Mouse (Mus musculus) ES-Bruce4 (cell line): Measurements from ENCODE around the gene Tlx2. TPM values are rescaled to one million over a fixed set of nuclear protein-coding genes. Genes with fewer than 3 reads are reported as not detected.
A peak's percentile ranks its signal among the peaks of the same experiment; 100 is the strongest.

Experiments
- H3K27ac ChIP-seq: 2 replicates; pipeline ENCODE4 v1.5.1; 2012; ENCODE audit warnings: low read length, inconsistent platforms; ENCODE audit not compliant: insufficient read depth
- H3K27me3 ChIP-seq: 2 replicates; pipeline ENCODE4 v1.6.1; 2012; ENCODE audit warnings: mild to moderate bottlenecking, low read length, inconsistent platforms; ENCODE audit not compliant: control insufficient read depth, poor library complexity, insufficient read depth, severe bottlenecking
- H3K36me3 ChIP-seq: 2 replicates; pipeline ENCODE4 v1.6.1; 2012; ENCODE audit warnings: inconsistent platforms, mild to moderate bottlenecking, low read length, moderate library complexity; ENCODE audit not compliant: control insufficient read depth, poor library complexity, insufficient read depth, severe bottlenecking
- H3K4me1 ChIP-seq: one replicate; pipeline ENCODE4 v1.8.1; 2011; ENCODE audit warnings: low read length; ENCODE audit not compliant: control insufficient read depth, insufficient read depth
- H3K4me3 ChIP-seq: 2 replicates; pipeline ENCODE4 v1.5.1; 2011; ENCODE audit warnings: low read depth, mild to moderate bottlenecking, low read length
- H3K9ac ChIP-seq: 2 replicates; pipeline ENCODE4 v1.6.1; 2012; ENCODE audit warnings: low read depth, mild to moderate bottlenecking, inconsistent platforms; ENCODE audit not compliant: poor library complexity, severe bottlenecking
- H3K9me3 ChIP-seq: replicated peaks from 2 replicates; pipeline ENCODE4 v1.6.1; 2012; ENCODE audit warnings: mild to moderate bottlenecking, low read length, inconsistent platforms; ENCODE audit not compliant: control insufficient read depth, poor library complexity, insufficient read depth, severe bottlenecking
- CTCF ChIP-seq: IDR thresholded peaks from one replicate; pipeline ENCODE4 v1.8.1; 2011; ENCODE audit warnings: low read depth, low read length
- EP300 ChIP-seq: IDR thresholded peaks from 2 replicates; pipeline ENCODE4 v1.6.1; 2011; ENCODE audit warnings: low read depth, low read length; ENCODE audit not compliant: insufficient read depth
- POLR2A ChIP-seq: IDR thresholded peaks from one replicate; pipeline ENCODE4 v1.8.1; 2011; ENCODE audit warnings: low read length; ENCODE audit not compliant: insufficient read depth
- polyA plus RNA-seq: library from polyadenylated mRNA; stranded (reverse); fragments of >200 nt; gene quantifications from 2 replicates; pipeline ENCODE4 v1.2.4, GENCODE M21; 2011; ENCODE audit warnings: low read depth; ENCODE audit not compliant: missing spikeins, insufficient read depth, insufficient read length

Gene Tlx2
- polyA plus RNA-seq, 1 experiment: not detected

DNA sequence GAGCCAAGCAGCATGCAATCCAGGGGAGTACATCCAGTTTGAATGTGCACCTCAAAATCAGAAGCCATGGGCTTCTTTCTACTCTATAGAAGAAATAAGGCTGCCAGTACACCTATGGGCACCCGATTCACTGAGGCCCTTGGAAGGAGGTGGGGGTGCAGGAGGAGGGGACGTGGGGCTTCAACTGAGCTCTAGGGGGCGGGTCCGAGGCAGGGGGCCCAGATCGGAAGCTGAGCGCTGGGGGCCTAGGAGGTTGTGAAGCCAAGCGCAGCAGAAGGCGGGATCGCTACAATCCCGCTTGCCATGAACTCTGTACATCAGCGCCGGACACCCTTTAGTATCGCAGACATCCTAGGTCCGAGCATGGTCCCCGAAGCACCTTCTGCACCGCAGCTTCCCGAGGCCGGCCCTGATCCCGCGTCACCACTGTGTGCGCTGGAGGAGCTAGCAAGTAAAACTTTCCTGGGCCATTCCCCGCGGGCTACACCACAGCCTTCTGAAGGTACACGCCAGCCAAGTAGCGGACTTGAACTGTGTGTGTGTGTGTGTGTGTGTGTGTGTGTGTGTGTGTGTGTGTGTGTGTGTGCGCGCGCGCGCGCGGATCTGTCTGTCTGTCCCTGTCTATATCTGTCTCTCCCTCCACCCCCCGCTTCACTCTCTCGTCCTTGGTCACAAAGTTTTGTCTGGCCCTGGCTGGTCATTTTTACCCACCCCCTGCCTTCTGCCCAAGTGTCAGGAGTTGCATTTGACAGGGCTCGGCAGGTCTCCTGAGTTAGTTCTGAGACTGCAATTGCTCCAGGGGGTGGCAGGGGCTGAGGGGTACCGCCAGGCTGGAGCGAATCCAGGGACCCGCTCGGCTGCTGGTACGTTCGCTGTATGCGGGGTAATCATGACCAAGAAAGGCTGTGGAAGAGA, 16.3 kb upstream of the Tlx2 start, which contains the start of gene Lbx2:
Lbx2 (plus strand) TSS at position 247 of the 915 bp plus-strand sequence.
- no peaks in the 10 kb centered on the region for H3K4me1 ChIP-seq
- peak within 1 kb of the TSS; percentile 15; the same call in 1 of the 2 replicates for H3K9ac ChIP-seq
- H3K4me3 ChIP-seq: peak within 1 kb of the TSS; percentile 39

DNA sequence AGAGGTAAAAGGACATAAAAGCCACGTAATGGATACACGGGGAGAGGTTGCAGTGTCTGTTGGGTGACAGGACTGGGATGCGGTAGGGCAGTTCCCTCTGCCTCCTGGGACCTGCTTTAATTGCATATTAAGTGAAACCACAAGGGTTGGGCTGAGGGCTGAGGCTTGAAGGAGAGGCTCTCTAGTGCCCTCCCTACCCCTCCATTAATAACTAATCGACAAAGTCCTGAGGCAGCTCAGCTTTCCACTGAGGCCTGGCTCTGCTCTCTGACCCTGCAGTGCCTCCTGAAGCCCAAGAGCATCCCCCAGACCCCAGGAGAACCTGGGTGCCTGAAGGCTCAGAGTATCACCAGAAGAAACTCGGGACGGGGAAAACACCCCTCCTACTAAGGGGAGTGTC, 14.4 kb upstream of the Tlx2 start:
- no peak for TF ChIP-seq POLR2A
- no peak for TF ChIP-seq EP300
- TF ChIP-seq CTCF: no peak
- H3K4me1 ChIP-seq: no peaks in the 10 kb centered on the region
- H3K4me3 ChIP-seq: no peak overlapping the region

More for the DNA sequence above, 16.3 kb upstream of the Tlx2 start, which contains the start of gene Lbx2:
- H3K27ac ChIP-seq: no peak within 1 kb of the TSS
- TF ChIP-seq CTCF (no peak), POLR2A (no peak), EP300 (no peak)
- no peaks in the 10 kb centered on the region for H3K27me3 ChIP-seq
- H3K36me3 ChIP-seq: no peaks in the 10 kb centered on the region
- no peaks in the 10 kb centered on the region for H3K9me3 ChIP-seq

DNA sequence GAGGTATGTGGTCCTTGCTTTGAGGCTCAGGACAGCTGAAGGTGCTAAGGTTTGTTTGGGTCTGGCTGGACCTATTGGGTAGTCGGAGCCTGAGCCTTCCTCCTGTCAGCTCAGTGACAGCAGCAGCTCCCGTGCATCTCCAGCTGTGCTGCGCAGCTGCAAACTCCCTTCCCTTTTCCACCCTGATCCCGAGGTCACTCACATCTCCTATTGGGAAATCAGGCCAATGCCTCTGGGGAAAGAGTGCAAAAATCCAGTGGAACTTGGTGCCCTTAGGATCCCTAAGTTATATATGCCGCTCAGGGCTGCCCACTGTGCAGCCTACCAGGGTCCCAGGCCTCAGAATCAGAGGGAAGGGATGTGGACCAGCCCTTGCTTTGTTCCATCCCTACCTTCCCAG, 13.4 kb upstream of the Tlx2 start:
- Histone ChIP-seq H3K27me3 (no peaks in the 10 kb centered on the region), H3K4me3 (no peak overlapping the region), H3K27ac (no peak overlapping the region), H3K36me3 (peaks cover 3% of the 10 kb centered on the region; the same call in 1 of the 2 replicates), H3K4me1 (no peaks in the 10 kb centered on the region), H3K9me3 (no peaks in the 10 kb centered on the region), H3K9ac (no peak overlapping the region)
- TF ChIP-seq CTCF (no peak), EP300 (no peak), POLR2A (no peak)

More for the DNA sequence above, 14.4 kb upstream of the Tlx2 start:
- no peak overlapping the region for H3K27ac ChIP-seq
- H3K9me3 ChIP-seq: no peaks in the 10 kb centered on the region
- H3K9ac ChIP-seq: no peak overlapping the region
- no peaks in the 10 kb centered on the region for H3K27me3 ChIP-seq
- H3K36me3 ChIP-seq: peaks cover 3% of the 10 kb centered on the region; the same call in 1 of the 2 replicates

DNA sequence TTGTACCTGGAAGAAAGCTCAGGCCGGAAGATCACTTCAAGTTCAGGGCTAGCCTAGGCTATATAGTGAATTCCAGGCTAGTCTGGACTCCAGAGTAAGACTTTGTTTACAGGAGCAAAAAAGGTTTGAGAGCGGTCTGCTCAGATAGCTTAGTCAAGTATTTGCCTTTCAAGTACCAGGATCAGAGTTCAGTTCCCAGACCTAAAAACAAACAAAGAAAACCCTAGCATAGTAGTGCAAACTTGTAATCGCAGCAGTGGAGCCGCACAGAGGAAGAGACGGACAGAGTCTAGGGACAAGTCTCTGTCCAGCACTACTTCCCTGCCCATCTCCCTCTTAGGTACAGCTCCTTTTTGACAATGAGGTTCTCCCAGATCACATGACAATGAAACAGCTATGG, 10.1 kb upstream of the Tlx2 start:
- Histone ChIP-seq H3K27me3 (no peaks in the 10 kb centered on the region), H3K4me3 (no peak overlapping the region), H3K9ac (no peak overlapping the region), H3K36me3 (peaks cover 3% of the 10 kb centered on the region; the same call in 1 of the 2 replicates), H3K27ac (no peak overlapping the region), H3K9me3 (no peaks in the 10 kb centered on the region), H3K4me1 (no peaks in the 10 kb centered on the region)
- no peak for TF ChIP-seq CTCF
- no peak for TF ChIP-seq POLR2A
- TF ChIP-seq EP300: no peak

DNA sequence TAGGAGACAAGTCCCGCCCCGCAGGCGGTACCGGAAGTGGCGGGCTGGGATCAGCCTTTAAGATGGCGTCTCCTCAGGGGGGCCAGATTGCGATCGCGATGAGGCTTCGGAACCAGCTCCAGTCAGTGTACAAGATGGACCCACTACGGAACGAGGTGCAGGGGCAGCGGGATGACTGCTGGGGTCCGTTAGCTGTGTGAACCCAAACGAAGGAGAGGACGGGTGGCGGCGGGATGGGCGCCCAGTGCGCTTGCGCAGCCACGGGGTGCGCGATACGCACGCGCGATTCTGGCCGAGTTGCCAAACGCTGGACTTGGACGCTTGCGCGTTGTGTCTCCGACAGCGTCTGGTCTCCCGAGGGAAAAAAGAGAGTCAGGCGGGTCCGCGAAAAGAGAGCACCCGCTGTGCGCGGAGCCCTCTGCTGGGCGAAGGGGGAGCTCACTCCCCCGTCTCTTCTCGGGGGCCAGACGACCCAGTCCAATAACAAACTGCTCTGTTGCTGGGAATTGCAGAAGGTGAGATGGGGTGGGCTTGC, 8.3 kb upstream of the Tlx2 start:
- Histone ChIP-seq H3K27ac (no peak overlapping the region), H3K4me1 (no peaks in the 10 kb centered on the region), H3K36me3 (peaks cover 3% of the 10 kb centered on the region; the same call in 1 of the 2 replicates), H3K27me3 (no peaks in the 10 kb centered on the region), H3K9ac (peak overlapping the region; percentile 63), H3K4me3 (peak overlapping the region; percentile 80), H3K9me3 (no peaks in the 10 kb centered on the region)
- TF ChIP-seq EP300 (0 out of 2 replicates have a peak, but pooled peaks have one; percentile 36), POLR2A (no peak)
